Mouse (Mus musculus) E14TG2a.4 (cell line): ENCODE measurements around the gene Atg2b.

ENCODE experiments used
- CTCF ChIP-seq: conservative IDR thresholded peaks from 2 replicates; pipeline ENCODE4 v1.5.1; 2014; ENCODE audit warnings: low read length
- NANOG ChIP-seq: IDR thresholded peaks from 2 replicates; pipeline ENCODE4 v1.6.1; 2014; ENCODE audit warnings: borderline replicate concordance, low read length, mixed read lengths
- POU5F1 ChIP-seq: IDR thresholded peaks from 2 replicates; pipeline ENCODE4 v1.6.1; 2014; ENCODE audit warnings: low read length, borderline replicate concordance

- TF ChIP-seq CTCF, result no peak
- TF ChIP-seq POU5F1, result no peak
- TF ChIP-seq NANOG, result no peak
Observed at GRCm38 (mm10) chr12:105597135-105597534, 87.9 kb downstream of the Atg2b start.
